Mouse (Mus musculus) adrenal gland, postnatal 25 days (tissue): ENCODE measurements at regions not wholly inside any gene's neighbourhood (a gene's known extent, or its start where the extent isn't known, plus 50 kb on each side); places are given as distances from the start of the nearest gene placed in this dataset.

Experiments used
- DNase-seq: peaks from one replicate; pipeline ENCODE4 v3.0.0; 2021; ENCODE audit warnings: mixed read lengths

- no peak for DNase-seq
These were observed 601.2 kb downstream of the Dok5 start for GRCm38 (mm10) chr2:171332826-171333225.

GRCm38 (mm10) chr2:171331529-171331928 is 599.9 kb downstream of the Dok5 start:
- no peak for DNase-seq

- no peak for DNase-seq
These were observed 595.3 kb downstream of the Dok5 start for GRCm38 (mm10) chr2:171326909-171327308.

GRCm38 (mm10) chr2:171308486-171308885 is 576.9 kb downstream of the Dok5 start:
- no peak for DNase-seq

GRCm38 (mm10) chr2:171306000-171306399 is 574.4 kb downstream of the Dok5 start:
- DNase-seq: no peak

- DNase-seq: no peak
These were observed 566.9 kb downstream of the Dok5 start for GRCm38 (mm10) chr2:171298519-171298918.

- no peak for DNase-seq
These were observed 564.0 kb downstream of the Dok5 start for GRCm38 (mm10) chr2:171295603-171296002.

GRCm38 (mm10) chr2:171292579-171292978 is 561.0 kb downstream of the Dok5 start:
- no peak for DNase-seq

- DNase-seq: no peak
These were observed 554.2 kb downstream of the Dok5 start for GRCm38 (mm10) chr2:171285719-171286394.

- DNase-seq: no peak
These were observed 548.5 kb downstream of the Dok5 start for GRCm38 (mm10) chr2:171280132-171280531.

- DNase-seq: no peak
These were observed 547.7 kb downstream of the Dok5 start for GRCm38 (mm10) chr2:171279319-171279718.

- no peak for DNase-seq
These were observed 521.6 kb downstream of the Dok5 start for GRCm38 (mm10) chr2:171253194-171253593.

- no peak for DNase-seq
These were observed 513.8 kb downstream of the Dok5 start for GRCm38 (mm10) chr2:171245391-171245790.

- no peak for DNase-seq
These were observed 510.7 kb downstream of the Dok5 start for GRCm38 (mm10) chr2:171242356-171242755.

- no peak for DNase-seq
These were observed 505.8 kb downstream of the Dok5 start for GRCm38 (mm10) chr2:171237276-171237960.

- no peak for DNase-seq
These were observed 501.2 kb downstream of the Dok5 start for GRCm38 (mm10) chr2:171232812-171233211.

- no peak for DNase-seq
These were observed 499.9 kb downstream of the Dok5 start for GRCm38 (mm10) chr2:171231288-171232050.

- DNase-seq: no peak
These were observed 498.9 kb downstream of the Dok5 start for GRCm38 (mm10) chr2:171230536-171230935.

- no peak for DNase-seq
These were observed 496.6 kb downstream of the Dok5 start for GRCm38 (mm10) chr2:171228229-171228628.

- DNase-seq: no peak
These were observed 482.2 kb downstream of the Dok5 start for GRCm38 (mm10) chr2:171213792-171214191.

- DNase-seq: no peak
These were observed 464.9 kb downstream of the Dok5 start for GRCm38 (mm10) chr2:171196472-171196871.

GRCm38 (mm10) chr2:171192181-171192580 is 460.6 kb downstream of the Dok5 start:
- no peak for DNase-seq
